Mouse (Mus musculus): ENCODE data around the gene Isx.

DNA sequence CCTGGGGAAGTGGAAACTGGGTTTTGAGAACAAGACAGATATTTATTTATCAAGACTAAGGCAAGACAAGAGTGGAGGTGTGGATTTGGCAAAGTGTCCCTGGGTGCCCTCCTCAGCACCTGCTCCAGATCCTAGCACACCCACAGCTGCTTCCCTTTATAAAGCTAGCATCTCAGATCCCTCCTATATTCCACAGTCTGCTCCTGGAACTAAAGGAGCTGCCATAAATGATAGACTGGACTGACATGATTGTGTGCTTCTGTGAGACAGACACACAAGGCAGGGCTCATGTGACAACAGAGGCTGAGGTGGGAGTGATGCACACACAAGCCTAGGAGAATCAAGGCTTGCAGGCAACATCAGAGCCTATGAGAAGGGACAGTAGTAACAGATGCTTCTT, 22.0 kb upstream of the Isx start:
- TF ChIP-seq CTCF (IDR thresholded peaks at IDR 0.05; ENCODE audit: borderline replicate concordance, extremely low read depth, insufficient read depth, insufficient read length) (no peak), POLR2A (IDR thresholded peaks at IDR 0.05; ENCODE audit: borderline replicate concordance, extremely low read depth, insufficient read depth, insufficient read length, poor library complexity, severe bottlenecking) (no peak)
